Mouse (Mus musculus): ENCODE measurements around the gene Pmm1.

Pmm1 gene

DNA sequence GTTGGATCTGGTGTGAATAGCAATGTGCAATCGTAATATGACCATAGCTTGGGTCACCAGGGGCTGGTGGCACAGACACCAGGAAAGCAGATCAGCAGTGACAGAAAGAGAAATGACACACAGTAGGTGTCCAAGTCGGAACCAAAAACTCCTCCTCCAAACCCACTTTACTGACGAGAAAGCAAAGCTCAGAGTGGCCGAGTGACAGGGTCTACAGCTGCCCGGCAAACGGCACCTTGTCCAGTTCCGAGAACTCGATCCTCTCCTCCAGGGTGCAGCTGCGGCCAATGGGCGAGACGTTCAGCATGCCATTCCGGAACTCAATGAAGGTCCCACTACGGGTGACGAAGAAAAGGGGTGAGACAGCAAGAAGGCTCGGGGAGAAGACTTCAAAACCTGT, 5.3 kb downstream of the Pmm1 start:
- no peak for DNase-seq

GRCm38 (mm10) chr15:81954716-81955115, 6.0 kb downstream of the Pmm1 start:
- DNase-seq, result no peak

DNA sequence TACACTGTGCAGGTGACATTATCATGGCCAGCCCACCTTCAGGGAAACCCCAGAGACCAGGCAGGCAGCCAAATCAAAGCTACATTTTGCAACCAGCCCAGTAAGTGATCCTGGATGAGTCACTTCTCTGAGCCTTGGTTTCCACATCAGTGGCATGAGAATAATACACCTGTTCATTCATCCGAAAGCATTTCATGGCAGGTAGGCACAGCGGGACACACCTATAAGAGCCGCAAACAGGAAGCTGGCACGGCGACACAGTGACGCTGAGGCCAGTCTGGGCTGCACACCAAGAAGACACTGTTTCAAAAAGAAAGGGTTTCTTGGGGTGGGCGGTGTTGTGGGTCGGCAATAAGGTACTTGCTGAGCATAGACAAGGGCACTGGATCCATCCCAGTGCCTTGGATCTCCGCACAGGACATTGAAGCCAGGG, 6.6 kb downstream of the Pmm1 start:
- peak; percentile 72 to 85 for DNase-seq

DNA sequence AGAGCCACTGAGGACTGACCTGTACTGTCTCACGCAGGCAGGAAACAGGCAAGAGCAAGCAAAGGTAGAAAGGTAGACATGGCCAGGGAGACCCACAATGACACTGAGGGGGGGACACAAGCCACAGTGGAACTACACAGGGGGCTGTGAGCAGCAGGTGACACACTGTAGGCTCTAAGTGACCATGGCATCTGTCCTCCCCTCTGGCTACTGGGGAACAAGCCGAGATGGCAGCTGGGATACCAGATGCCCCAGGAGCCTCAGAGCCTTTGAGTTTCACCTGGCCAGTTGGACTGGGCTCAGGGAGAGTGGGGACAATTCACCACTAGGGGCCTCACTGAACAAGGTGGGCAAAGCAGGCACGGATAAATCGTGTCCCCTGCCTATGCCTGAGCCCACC, 8.4 kb downstream of the Pmm1 start:
- DNase-seq, result no peak

DNA sequence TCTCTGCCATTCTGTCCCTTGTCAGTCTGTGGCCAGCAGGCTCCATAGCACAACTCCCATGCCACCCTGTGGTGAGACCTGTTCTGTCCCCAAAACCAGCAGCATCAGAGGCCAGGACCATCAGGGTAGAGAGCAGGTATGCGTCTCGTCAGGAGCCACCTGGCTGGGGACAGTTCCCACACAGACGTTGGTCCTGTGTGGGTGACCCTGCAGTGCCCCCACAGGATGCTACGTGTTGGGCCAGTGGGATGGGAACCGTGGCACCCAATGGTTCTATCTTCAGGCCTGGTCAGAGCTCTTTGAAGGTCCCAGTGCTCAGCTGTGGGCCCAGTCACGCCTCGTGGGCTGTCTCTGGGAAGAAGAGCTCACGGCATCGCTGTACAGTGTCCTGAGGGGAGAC, 9.6 kb downstream of the Pmm1 start:
- DNase-seq, result no peak

- no peak for DNase-seq
Measured at GRCm38 (mm10) chr15:81950716-81951115, 10.0 kb downstream of the Pmm1 start.

DNA sequence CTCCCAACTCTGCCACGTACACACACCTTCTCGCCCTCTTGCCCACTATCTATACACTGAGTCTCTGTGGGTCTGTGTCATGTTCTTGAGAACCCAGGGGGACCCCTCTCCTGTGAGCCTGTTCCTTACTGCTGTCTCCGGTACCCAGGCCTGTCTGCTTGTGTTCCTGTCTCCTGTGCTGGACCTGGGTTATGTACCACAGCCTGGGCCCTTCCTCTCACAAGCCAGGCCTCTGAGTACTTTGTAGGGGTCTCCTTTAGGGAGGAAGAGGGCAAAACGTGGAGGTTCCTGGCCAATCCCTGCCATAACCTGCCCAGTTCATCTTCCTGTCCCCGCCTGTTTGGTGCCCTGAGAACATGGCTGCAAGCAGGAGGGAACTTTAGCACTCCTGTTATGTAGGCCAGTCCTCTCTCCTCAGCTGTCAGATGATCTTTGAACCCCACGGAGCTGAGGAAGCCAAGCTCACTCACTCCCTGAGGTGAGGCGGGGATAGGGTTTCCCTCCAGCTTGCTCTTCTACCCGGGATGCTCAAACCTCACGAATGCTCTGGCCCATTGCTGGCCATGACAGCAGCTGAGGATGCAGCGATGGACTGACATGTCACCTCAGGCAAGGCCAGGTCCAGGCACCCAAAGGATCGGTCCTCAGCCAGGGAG, 11.1 kb downstream of the Pmm1 start:
- DNase-seq, result no peak

DNA sequence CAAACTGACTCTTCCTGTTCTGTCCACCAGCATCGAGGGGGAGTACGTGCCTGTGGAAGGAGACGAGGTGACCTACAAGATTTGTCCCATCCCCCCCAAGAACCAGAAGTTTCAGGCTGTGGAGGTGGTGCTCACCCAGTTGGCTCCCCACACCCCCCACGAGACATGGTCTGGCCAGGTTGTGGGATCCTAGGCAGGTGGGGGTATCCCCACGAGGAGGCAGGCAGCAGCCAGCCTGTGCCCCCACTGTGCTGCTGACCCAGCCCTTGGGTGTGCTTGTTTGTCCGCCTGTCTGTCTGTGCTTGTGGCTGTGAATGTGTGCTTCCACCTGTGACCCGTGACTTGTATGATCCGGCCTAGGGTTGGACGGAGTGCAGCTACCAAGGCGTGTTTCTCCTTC, 11.7 kb downstream of the Pmm1 start:
- DNase-seq, result no peak

- no peak for DNase-seq
Measured at GRCm38 (mm10) chr15:81943176-81943749, 17.5 kb downstream of the Pmm1 start.

- DNase-seq, result no peak
Measured at GRCm38 (mm10) chr15:81941010-81941409, 19.7 kb downstream of the Pmm1 start.

DNA sequence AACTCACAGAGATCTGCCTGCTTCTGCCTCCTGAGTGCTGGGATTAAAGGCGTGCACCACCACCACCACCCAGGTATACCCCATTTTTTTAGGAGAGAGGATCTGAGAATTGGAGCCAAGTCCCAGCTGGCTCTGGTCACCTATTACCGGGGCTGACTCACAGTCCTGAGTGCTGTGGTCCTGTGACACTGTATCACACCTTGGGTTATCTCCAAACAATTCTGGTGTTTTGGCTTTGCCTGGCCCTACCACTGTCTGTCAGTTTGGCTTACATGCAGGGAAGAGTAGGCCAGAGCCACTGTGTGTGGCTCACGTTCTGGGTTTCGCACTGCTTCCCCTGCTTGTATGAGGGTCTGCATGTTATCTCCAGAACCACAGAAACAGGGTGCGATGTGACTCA, 20.5 kb downstream of the Pmm1 start:
- DNase-seq, result no peak

GRCm38 (mm10) chr15:81939774-81940173, 21.0 kb downstream of the Pmm1 start:
- no peak for DNase-seq

DNA sequence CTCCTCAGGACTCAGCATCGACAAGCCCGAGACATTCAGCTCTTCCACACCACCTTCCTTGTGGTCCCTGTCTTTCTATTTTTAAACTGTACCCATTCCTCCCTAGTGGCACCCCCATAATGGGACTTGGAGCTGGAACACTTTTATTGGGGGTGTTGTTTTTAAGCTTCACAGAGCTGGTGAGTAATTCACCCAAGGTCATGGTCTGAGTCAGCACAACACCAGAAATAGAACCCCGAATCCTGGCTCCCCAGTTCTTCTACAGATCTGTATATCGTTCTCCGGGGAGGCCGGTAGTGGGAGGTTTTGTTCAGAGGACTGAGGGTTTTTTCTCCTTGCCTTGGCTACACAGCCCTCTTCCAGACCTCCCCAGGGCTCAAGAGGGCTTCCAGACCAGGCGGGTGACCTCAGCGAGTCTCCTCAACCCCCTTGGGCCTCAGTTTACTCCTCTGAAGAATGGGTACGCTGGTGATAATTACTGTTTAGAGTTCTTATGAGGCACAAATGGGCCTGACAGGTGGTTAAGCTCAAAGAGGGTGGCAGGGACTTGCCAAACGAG, 21.5 kb downstream of the Pmm1 start:
- no peak for DNase-seq

- DNase-seq, result peak; percentile 75 to 85
Measured at GRCm38 (mm10) chr15:81938246-81938645, 22.5 kb downstream of the Pmm1 start.

DNA sequence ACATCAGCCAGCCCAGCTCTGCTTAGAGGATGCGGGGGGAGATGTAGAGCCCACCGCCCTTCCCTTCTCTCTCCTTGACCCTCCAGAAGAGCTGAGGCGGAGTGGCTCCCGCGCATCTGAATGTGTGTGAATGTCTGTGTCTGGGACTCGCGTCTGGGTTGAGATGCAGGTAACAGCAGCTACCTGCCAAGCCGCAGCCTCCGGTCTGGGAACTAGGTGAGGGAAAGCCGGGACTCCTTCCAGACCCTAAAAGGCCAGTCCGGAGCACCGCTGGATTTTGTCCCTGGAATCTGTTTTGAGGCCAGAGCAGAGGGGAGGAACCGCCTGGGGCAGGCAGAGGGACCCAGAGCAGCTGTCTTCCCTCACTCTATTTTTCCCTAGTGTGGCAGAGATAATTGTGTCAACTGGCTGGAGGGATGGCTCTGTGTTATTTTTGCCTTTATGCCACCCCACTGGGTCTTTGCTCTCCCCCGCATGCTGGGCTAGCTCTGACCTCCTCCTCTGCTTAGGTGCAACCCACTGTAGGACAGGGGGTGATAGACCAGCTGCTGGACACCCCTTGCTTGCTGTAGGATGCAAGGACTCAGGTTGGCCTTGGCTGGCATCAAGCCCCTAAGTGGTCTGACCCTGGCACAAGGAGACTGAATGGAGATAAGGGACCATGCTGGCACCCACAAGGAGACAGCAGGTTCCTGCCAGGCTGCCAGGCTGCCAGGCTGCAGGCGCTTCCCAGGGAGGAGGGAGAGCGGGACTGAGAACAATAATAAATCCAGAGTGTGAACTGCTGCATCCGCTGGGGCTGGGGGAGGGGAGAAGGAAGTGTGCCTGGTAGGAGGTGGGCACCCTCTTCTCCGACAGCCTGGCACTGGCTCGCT, 23.4 kb downstream of the Pmm1 start:
- peak; percentile 62 to 69 for DNase-seq

GRCm38 (mm10) chr15:81936679-81937078, 24.1 kb downstream of the Pmm1 start, which contains the start of gene Csdc2:
Csdc2 (plus strand) TSS chr15:81936759.
- peak; percentile 80 to 81 for DNase-seq

DNA sequence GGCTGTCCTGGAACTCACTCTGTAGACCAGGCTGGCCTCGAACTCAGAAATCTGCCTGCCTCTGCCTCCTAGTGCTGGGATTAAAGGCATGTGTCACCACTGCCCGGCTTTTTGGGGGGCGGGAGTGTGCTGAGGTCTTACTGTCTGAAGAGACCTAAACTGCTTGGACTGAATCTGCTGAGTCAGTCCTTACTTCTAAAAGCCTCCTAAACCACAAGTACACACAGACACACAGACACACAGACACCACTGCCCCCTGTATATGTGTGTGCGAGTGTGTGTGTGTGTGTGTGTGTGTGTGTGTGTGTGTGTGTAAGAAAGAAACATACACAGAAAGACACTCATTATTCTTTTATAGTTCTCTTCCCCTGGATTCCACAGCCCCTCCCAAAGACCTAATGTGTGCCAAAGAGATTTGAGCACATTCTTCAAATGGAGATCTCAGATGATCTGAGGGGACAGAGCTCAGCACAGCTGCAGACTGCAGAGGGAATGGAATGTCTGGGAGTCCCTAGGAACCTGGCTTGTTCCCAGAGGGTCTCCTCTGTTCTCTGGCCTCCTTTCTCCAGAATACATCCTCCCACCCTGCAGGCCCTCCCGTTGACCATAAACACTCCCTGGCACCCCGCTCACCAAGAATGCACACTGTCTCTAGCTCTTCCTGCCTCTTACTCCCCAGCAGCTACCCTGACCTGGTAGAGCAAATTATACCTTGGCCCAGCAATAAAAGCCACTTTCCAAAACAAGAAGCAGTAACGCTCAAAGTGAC, 24.7 kb downstream of the Pmm1 start:
- no peak for DNase-seq

DNA sequence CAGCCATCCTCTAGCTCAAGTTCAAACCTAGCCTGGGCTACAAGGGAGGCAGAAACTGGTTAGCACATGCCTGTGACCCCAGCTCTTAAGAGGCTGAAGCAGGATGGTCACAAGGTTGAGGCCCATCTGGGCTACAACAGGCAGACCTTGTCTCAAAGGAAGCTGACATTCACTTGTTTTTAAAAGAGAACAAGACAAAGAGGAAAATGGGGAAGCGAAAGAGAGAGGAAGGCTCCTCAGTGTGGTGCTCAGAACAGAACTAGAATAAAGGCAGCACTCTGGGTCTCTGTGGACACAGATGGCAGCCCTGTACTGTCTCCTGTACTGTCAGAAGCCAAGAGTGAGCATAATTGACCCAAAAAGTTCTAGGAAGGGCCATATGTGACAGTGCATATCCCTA, 26.7 kb downstream of the Pmm1 start:
- DNase-seq, result no peak

- DNase-seq, result no peak
Measured at GRCm38 (mm10) chr15:81932951-81933470, 27.7 kb downstream of the Pmm1 start.

- DNase-seq, result no peak
Measured at GRCm38 (mm10) chr15:81928277-81928676, 32.5 kb downstream of the Pmm1 start.

- no peak for DNase-seq
Measured at GRCm38 (mm10) chr15:81927741-81928140, 33.0 kb downstream of the Pmm1 start.

DNA sequence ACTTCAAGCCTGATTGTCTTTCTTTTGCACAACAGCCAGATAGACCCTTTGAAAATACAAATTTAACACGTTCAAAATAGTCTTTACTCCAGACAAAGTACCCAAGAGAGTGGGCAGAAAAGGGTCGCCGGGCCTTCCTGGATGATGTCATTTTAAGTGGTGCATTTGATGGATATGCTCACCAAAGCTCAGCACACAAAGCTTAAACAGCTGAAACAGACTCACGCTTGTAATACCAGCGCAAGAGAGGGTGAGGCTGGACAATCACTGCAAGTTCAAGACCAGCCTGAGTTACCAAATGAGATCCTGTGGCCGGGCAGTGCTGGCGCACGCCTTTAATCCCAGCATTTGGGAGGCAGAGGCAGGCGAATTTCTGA, 34.3 kb downstream of the Pmm1 start:
- DNase-seq, result no peak
